Mouse (Mus musculus): Measurements from ENCODE around the gene Kat6b. TPM values are rescaled to one million over a fixed set of nuclear protein-coding genes. Genes with fewer than 3 reads are reported as not detected.
"Not testable (repeated sequence)": the region's sequence is repeated elsewhere in the genome, so short reads cannot be mapped to it uniquely, and the experiment has no call there.

Kat6b gene
- total and polyA plus RNA-seq, 2 experiments from 2014 or later = 16.9 to 35.8 TPM

- TF ChIP-seq CTCF (IDR thresholded peaks at IDR 0.05; ENCODE audit: low read depth) = no peak
- Histone ChIP-seq H3K36me3 (ENCODE audit: insufficient read depth) (no peaks in the 10 kb centered on the region), H3K9me3 (ENCODE audit: low read length) (no peaks in the 10 kb centered on the region), H3K27ac (ENCODE audit: low read depth, low read length) (no peak overlapping the region), H3K4me3 (ENCODE audit: low read depth, low read length) (no peak overlapping the region), H3K4me1 (ENCODE audit: insufficient read depth) (peaks cover 4% of the 10 kb centered on the region; the same call in 1 of the 2 replicates), H3K9ac (no peak overlapping the region), H3K4me2 (ENCODE audit: low read depth) (no peak overlapping the region), H3K27me3 (ENCODE audit: insufficient read depth, low read length) (no peaks in the 10 kb centered on the region)
- no peak for ATAC-seq
- 79% methylated on average over 4 of the region's 4 CpGs for WGBS
- no peak for DNase-seq
These were observed 23.8 kb downstream of the Kat6b start for GRCm38 (mm10) chr14:21505036-21505435.

- Histone ChIP-seq H3K36me3 (ENCODE audit: insufficient read depth) (no peaks in the 10 kb centered on the region), H3K9me3 (ENCODE audit: low read length) (no peaks in the 10 kb centered on the region), H3K9ac (no peak overlapping the region), H3K4me3 (ENCODE audit: low read depth, low read length) (no peak overlapping the region), H3K4me2 (ENCODE audit: low read depth) (no peak overlapping the region), H3K27me3 (ENCODE audit: insufficient read depth, low read length) (no peaks in the 10 kb centered on the region), H3K27ac (ENCODE audit: low read depth, low read length) (no peak overlapping the region), H3K4me1 (ENCODE audit: insufficient read depth) (no peaks in the 10 kb centered on the region; the same call in 1 of the 2 replicates)
- DNase-seq = no peak
- no peak for ATAC-seq
- no peak for TF ChIP-seq CTCF (IDR thresholded peaks at IDR 0.05; ENCODE audit: low read depth)
- WGBS = 74% methylated on average over 5 of the region's 5 CpGs
These were observed 25.8 kb downstream of the Kat6b start for GRCm38 (mm10) chr14:21507046-21507445.

DNA sequence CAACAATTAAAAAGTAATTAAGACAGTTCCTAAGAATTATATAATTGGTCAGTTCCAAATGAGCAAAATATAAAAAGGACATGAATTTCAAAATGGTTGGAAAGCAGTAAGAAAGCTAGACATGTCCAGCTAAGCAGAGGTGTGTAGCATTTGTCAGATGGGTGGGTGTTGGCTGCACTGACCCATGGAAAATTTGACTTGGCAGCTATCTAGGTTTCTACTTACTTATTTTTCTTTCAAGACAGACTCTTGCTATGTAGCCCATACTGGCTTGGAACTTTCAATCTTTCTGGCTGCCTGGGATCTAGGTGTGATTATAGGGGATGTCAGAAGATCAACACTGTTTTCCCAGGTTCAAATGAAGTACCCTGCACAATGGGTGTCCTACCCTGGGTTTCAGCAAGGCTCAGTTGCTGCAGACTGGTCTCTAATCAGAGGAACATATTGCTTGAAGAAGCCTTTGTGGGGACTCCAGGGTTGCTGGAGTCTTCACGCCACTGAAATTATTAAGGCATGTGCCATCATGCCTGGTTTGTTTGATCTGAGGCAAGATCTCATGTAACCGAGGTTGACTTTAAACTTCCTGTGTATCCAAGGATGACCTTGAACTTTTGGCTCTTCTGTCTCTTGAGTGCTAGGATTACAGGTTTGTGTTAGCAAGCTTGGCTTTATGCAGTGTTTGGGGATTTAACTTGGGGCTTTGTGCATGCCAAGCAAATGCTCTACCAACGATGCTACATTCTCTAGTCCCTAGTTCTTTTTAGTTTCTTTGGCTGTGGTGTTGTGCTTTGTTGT lies 28.1 kb downstream of the Kat6b start:
- no peak overlapping the region for H3K9ac ChIP-seq
- H3K9me3 ChIP-seq (ENCODE audit: low read length) = no peaks in the 10 kb centered on the region
- no peaks in the 10 kb centered on the region for H3K36me3 ChIP-seq (ENCODE audit: insufficient read depth)
- no peaks in the 10 kb centered on the region; the same call in none of the 2 replicates for H3K4me1 ChIP-seq (ENCODE audit: insufficient read depth)
- no peak overlapping the region for H3K27ac ChIP-seq (ENCODE audit: low read depth, low read length)
- 66% methylated on average over 3 of the region's 3 CpGs for WGBS
- no peak for DNase-seq
- H3K4me2 ChIP-seq (ENCODE audit: low read depth) = no peak overlapping the region
- H3K27me3 ChIP-seq (ENCODE audit: insufficient read depth, low read length) = no peaks in the 10 kb centered on the region
- ATAC-seq = no peak
- no peak overlapping the region for H3K4me3 ChIP-seq (ENCODE audit: low read depth, low read length)
- no peak for TF ChIP-seq CTCF (IDR thresholded peaks at IDR 0.05; ENCODE audit: low read depth)

GRCm38 (mm10) chr14:21511438-21511837 lies 30.2 kb downstream of the Kat6b start:
- Histone ChIP-seq H3K4me3 (ENCODE audit: low read depth, low read length) (no peak overlapping the region), H3K4me2 (ENCODE audit: low read depth) (no peak overlapping the region), H3K36me3 (ENCODE audit: insufficient read depth) (peaks cover under 1% of the 10 kb centered on the region; the same call in 1 of the 2 replicates), H3K27ac (ENCODE audit: low read depth, low read length) (0 out of 2 replicates have a peak overlapping the region, but pooled peaks have one; percentile 21), H3K4me1 (ENCODE audit: insufficient read depth) (no peaks in the 10 kb centered on the region; the same call in none of the 2 replicates), H3K9ac (no peak overlapping the region), H3K9me3 (ENCODE audit: low read length) (no peaks in the 10 kb centered on the region), H3K27me3 (ENCODE audit: insufficient read depth, low read length) (no peaks in the 10 kb centered on the region)
- WGBS = 55% methylated on average over 6 of the region's 6 CpGs
- DNase-seq (no peak), ATAC-seq (no peak)
- TF ChIP-seq CTCF (IDR thresholded peaks at IDR 0.05; ENCODE audit: low read depth) = no peak

DNA sequence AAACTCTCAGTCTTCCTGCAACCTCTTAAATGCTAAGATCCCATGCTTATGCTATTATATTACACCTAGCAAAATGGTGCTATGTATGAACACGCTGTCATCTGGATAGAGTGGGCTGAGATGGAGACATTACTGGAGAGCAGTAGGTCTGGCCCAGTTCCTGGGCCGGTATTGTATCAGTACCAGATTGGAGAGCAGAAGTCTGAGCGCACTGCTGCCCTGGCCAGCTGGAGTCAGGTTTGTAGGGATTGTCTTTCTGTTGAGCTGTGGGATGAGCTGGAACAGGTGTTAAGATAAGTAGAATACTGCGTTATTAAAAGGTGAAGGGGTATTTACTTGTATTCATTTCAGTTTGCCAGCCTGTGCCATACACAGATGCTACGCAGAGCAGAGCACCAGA lies 34.3 kb downstream of the Kat6b start:
- Histone ChIP-seq H3K9ac (no peak overlapping the region), H3K27ac (ENCODE audit: low read depth, low read length) (no peak overlapping the region), H3K9me3 (ENCODE audit: low read length) (no peaks in the 10 kb centered on the region), H3K4me3 (ENCODE audit: low read depth, low read length) (no peak overlapping the region), H3K36me3 (ENCODE audit: insufficient read depth) (peaks cover 9% of the 10 kb centered on the region), H3K4me1 (ENCODE audit: insufficient read depth) (no peaks in the 10 kb centered on the region; the same call in none of the 2 replicates), H3K27me3 (ENCODE audit: insufficient read depth, low read length) (no peaks in the 10 kb centered on the region), H3K4me2 (ENCODE audit: low read depth) (no peak overlapping the region)
- 85% methylated on average over 5 of the region's 5 CpGs for whole genome bisulfite sequencing
- no peak for TF ChIP-seq CTCF (IDR thresholded peaks at IDR 0.05; ENCODE audit: low read depth)
- ATAC-seq = no peak
- no peak for DNase-seq

- Histone ChIP-seq H3K9ac (no peak overlapping the region), H3K4me1 (ENCODE audit: insufficient read depth) (peaks cover 13% of the 10 kb centered on the region), H3K27ac (ENCODE audit: low read depth, low read length) (no peak overlapping the region), H3K9me3 (ENCODE audit: low read length) (no peaks in the 10 kb centered on the region), H3K4me3 (ENCODE audit: low read depth, low read length) (no peak overlapping the region), H3K4me2 (ENCODE audit: low read depth) (no peak overlapping the region), H3K36me3 (ENCODE audit: insufficient read depth) (peaks cover 9% of the 10 kb centered on the region), H3K27me3 (ENCODE audit: insufficient read depth, low read length) (no peaks in the 10 kb centered on the region)
- WGBS = 77% methylated on average over 3 of the region's 3 CpGs
- DNase-seq (no peak), ATAC-seq (no peak)
- TF ChIP-seq CTCF (IDR thresholded peaks at IDR 0.05; ENCODE audit: low read depth) = no peak
These were observed 38.1 kb downstream of the Kat6b start for GRCm38 (mm10) chr14:21519307-21519706.

- TF ChIP-seq CTCF (IDR thresholded peaks at IDR 0.05; ENCODE audit: low read depth) = no peak
- WGBS = 90% methylated on average over 7 of the region's 7 CpGs
- Histone ChIP-seq H3K9ac (no peak overlapping the region), H3K27ac (ENCODE audit: low read depth, low read length) (no peak overlapping the region), H3K4me2 (ENCODE audit: low read depth) (no peak overlapping the region), H3K27me3 (ENCODE audit: insufficient read depth, low read length) (no peaks in the 10 kb centered on the region), H3K9me3 (ENCODE audit: low read length) (no peaks in the 10 kb centered on the region), H3K4me3 (ENCODE audit: low read depth, low read length) (no peak overlapping the region), H3K4me1 (ENCODE audit: insufficient read depth) (peaks cover 17% of the 10 kb centered on the region), H3K36me3 (ENCODE audit: insufficient read depth) (peaks cover 9% of the 10 kb centered on the region)
- no peak for ATAC-seq
- no peak for DNase-seq
These were observed 39.3 kb downstream of the Kat6b start for GRCm38 (mm10) chr14:21520496-21520895.

GRCm38 (mm10) chr14:21521496-21521895 lies 40.3 kb downstream of the Kat6b start:
- peaks cover 17% of the 10 kb centered on the region for H3K4me1 ChIP-seq (ENCODE audit: insufficient read depth)
- not testable (repeated sequence) for H3K27ac ChIP-seq (ENCODE audit: low read depth, low read length)

More at GRCm38 (mm10) chr14:21521496-21521895, 40.3 kb downstream of the Kat6b start:
- not testable (repeated sequence) for H3K9me3 ChIP-seq (ENCODE audit: low read length); ATAC-seq; H3K4me2 ChIP-seq (ENCODE audit: low read depth); H3K4me3 ChIP-seq (ENCODE audit: low read depth, low read length); DNase-seq; H3K36me3 ChIP-seq (ENCODE audit: insufficient read depth); H3K27me3 ChIP-seq (ENCODE audit: insufficient read depth, low read length); H3K9ac ChIP-seq
- 92% methylated on average over 4 of the region's 4 CpGs for WGBS
